Mouse (Mus musculus) heart, adult 2 months (tissue): ENCODE data around the gene Kcnj8. TPM values are rescaled to one million over a fixed set of nuclear protein-coding genes. Genes with fewer than 3 reads are reported as not detected.
A peak's percentile ranks its signal among the peaks of the same experiment; 100 is the strongest.

ENCODE experiments used
- DNase-seq, 2 experiments: peaks; one replicate each; pipeline ENCODE4 v3.0.0; 2021
- H3K27ac ChIP-seq: fragments of 200-600 bp; 2 replicates; pipeline ENCODE4 v1.8.1; 2022
- H3K27me3 ChIP-seq: fragments of 200-500 bp; 2 replicates; pipeline ENCODE4 v1.6.1; 2012; ENCODE audit warnings: mild to moderate bottlenecking, low read length, inconsistent platforms, mixed read lengths; ENCODE audit not compliant: control insufficient read depth, insufficient read depth
- H3K36me3 ChIP-seq: fragments of 200-500 bp; 2 replicates; pipeline ENCODE4 v1.6.1; 2012; ENCODE audit warnings: low read length, inconsistent platforms; ENCODE audit not compliant: control insufficient read depth, insufficient read depth
- H3K4me1 ChIP-seq: fragments of 200-500 bp; 2 replicates; pipeline ENCODE4 v1.6.1; 2011; ENCODE audit warnings: low read length; ENCODE audit not compliant: control insufficient read depth, insufficient read depth
- H3K4me3 ChIP-seq: fragments of 200-600 bp; 2 replicates; pipeline ENCODE4 v1.8.1; 2022
- H3K79me2 ChIP-seq: fragments of 200-500 bp; replicated peaks from 2 replicates; pipeline ENCODE4 v1.6.1; 2012; ENCODE audit warnings: mild to moderate bottlenecking, inconsistent platforms, low read length, moderate library complexity, mixed read lengths; ENCODE audit not compliant: control insufficient read depth, insufficient read depth
- H3K9ac ChIP-seq: fragments of 200-500 bp; 2 replicates; pipeline ENCODE4 v1.6.1; 2012; ENCODE audit warnings: low read depth, mild to moderate bottlenecking, control low read depth, inconsistent platforms, low read length, mixed read lengths
- CTCF ChIP-seq: fragments of 200-600 bp; IDR thresholded peaks from 2 replicates; pipeline ENCODE4 v1.8.1; 2022; ENCODE audit warnings: antibody characterized with exemption, mild to moderate bottlenecking, moderate library complexity
- EP300 ChIP-seq: fragments of 200-500 bp; IDR thresholded peaks from 2 replicates; pipeline ENCODE4 v1.6.1; 2011; ENCODE audit warnings: low read depth, low read length, control low read depth; ENCODE audit not compliant: insufficient read depth
- POLR2A ChIP-seq: fragments of 200-500 bp; IDR thresholded peaks from 2 replicates; pipeline ENCODE4 v1.6.1; 2011; ENCODE audit warnings: mild to moderate bottlenecking, low read depth, low read length, control low read depth; ENCODE audit not compliant: insufficient read depth
- WGBS: fragments of 180-500 bp; shearing (Covaris S2); methylation state at CpG from one replicate; pipeline ENCODE4 v1.1.7; 2018; 5-methylcytosine and 5-hydroxymethylcytosine counted together
- intact Hi-C: fragments of 180-260 bp; cut with DNase I; formaldehyde crosslinking; loops from one replicate; pipeline ENCODE4 v1.15.1; 2025
- long read RNA-seq: library from polyadenylated mRNA; stranded (forward); transcript quantifications from one replicate; pipeline ENCODE4 v2.0.0, GENCODE M21; 2021
- polyA plus RNA-seq: library from polyadenylated mRNA; depleted of rRNA; stranded (reverse); fragments of >200 nt; gene quantifications from 2 replicates; pipeline ENCODE4 v1.2.3, GENCODE M21; 2012; rRNA removed
- total RNA-seq, 2 experiments: library from RNA; stranded (reverse); gene quantifications; 2 replicates each; pipeline ENCODE4 v1.2.3; 2021

The Kcnj8 gene
- 10 to 100 TPM; 21.5 to 23.6 TPM for total RNA-seq
- 32.4 and 46.9 TPM in 2 replicates for polyA plus RNA-seq
- long read RNA-seq, transcript Kcnj8-202 (3 exons, 2,548 nt): major isoform, 38 of 48 reads
- long read RNA-seq, partial matches to known transcripts: 1 of 48 reads
- long read RNA-seq, other reads (novel, unspliced or antisense): 9 of 48 reads

DNA sequence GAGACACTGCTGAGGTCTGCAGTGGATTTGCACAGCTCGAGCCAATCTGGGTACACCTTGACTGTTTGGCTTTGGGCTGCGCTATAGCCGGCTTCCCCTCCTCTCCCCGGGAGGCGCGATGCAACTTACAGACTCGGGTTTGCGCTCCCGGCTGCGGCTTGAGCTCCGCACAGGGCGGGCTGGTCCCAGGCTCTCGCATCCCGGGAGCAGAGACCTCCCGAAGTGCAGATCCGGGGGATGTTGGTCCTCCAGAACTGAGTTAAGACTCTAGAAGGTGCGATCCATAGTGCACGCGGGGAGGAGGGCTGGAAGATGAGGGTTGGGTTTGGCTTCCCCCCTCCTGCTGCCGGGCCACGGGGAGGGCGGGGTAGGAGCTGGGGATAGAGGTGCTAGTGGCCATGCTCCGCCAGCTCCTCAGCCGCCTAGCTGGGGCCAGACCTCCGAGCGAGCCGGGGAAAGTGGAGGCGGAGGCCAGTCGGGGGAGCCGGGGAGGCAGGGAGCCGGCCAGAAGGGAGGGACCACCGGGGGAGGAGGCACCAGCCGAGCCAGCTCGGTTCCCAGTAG, at the start of gene Kcnj8:
Gene Kcnj8 (minus strand): TSS at position 560 of the 564 bp plus-strand sequence.
- peak within 1 kb of the TSS; percentile 56 for H3K4me3 ChIP-seq
- H3K4me1 ChIP-seq: no peaks in the 10 kb centered on the region; the same call in 1 of the 2 replicates
- TF ChIP-seq CTCF: 0 out of 2 replicates have a peak, but pooled peaks have one; percentile 10
- no peak for TF ChIP-seq EP300
- peak; percentile 54 for TF ChIP-seq POLR2A
- peak within 1 kb of the TSS; percentile 43 for H3K9ac ChIP-seq
- peak within 1 kb of the TSS; percentile 70 for H3K27ac ChIP-seq
- 0 out of 2 replicates have a peak, but pooled peaks cover 2% of the 10 kb centered on the region for H3K27me3 ChIP-seq
- WGBS: 1% methylated on average over 33 of the region's 34 CpGs
- DNase-seq: peak; percentile 84 to 87
- H3K79me2 ChIP-seq: no peaks in the 10 kb centered on the region
- intact Hi-C loops: loop anchor here (5.0 kb wide), 2 partner anchors 44 to 166 kb away; no protein-coding TSS in a partner anchor
- no peaks in the 10 kb centered on the region for H3K36me3 ChIP-seq

DNA sequence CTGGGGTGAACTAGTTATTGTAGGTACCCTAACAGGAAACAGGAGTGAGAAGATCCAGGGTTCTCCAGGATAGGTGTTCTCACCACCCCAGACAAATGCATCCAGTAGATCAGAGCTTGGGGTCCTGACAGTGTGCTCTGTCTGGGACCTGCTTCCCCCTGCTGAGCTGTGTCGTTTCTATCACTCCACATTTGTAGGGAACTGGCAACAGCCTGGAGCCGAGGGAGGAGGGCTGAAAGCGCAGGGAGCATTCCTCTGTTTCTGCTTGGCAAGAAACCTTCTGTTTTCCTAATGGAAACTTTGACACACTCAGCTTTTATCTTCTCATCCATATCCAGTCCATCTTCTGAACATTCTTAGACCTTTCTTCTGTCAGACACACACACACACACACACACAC, 45.2 kb upstream of the Kcnj8 start:
- no peak overlapping the region for H3K4me3 ChIP-seq
- no peaks in the 10 kb centered on the region; the same call in 1 of the 2 replicates for H3K4me1 ChIP-seq
- peak; percentile 33 to 53 for DNase-seq
- H3K27me3 ChIP-seq: no peaks in the 10 kb centered on the region
- TF ChIP-seq CTCF (no peak), POLR2A (no peak), EP300 (no peak)
- H3K27ac ChIP-seq: peak overlapping the region; percentile 17; the same call in 1 of the 2 replicates
- H3K9ac ChIP-seq: no peak overlapping the region
- H3K36me3 ChIP-seq: peaks cover 14% of the 10 kb centered on the region
- intact Hi-C loops: loop anchor here (5.0 kb wide), 1 partner anchor 36 kb away; no protein-coding TSS in a partner anchor
- no peaks in the 10 kb centered on the region for H3K79me2 ChIP-seq
- WGBS: 19% methylated on average over 3 of the region's 3 CpGs

- Histone ChIP-seq H3K4me3 (no peak overlapping the region), H3K79me2 (no peaks in the 10 kb centered on the region), H3K27me3 (no peaks in the 10 kb centered on the region), H3K4me1 (no peaks in the 10 kb centered on the region; the same call in 1 of the 2 replicates), H3K36me3 (peaks cover 14% of the 10 kb centered on the region), H3K27ac (peak overlapping the region; percentile 11), H3K9ac (no peak overlapping the region)
- no peak for TF ChIP-seq CTCF
- no peak for TF ChIP-seq POLR2A
- TF ChIP-seq EP300: 0 out of 2 replicates have a peak, but pooled peaks have one; percentile 52
- peak; percentile 30 to 53 for DNase-seq
- 78% methylated on average over 10 of the region's 10 CpGs for WGBS
- intact Hi-C loops: no loop called here
Measured at GRCm38 (mm10) chr6:142614324-142614723, 42.9 kb upstream of the Kcnj8 start.

GRCm38 (mm10) chr6:142612366-142612765, 41.0 kb upstream of the Kcnj8 start:
- Histone ChIP-seq H3K79me2 (no peaks in the 10 kb centered on the region), H3K4me3 (no peak overlapping the region), H3K4me1 (no peaks in the 10 kb centered on the region; the same call in 1 of the 2 replicates), H3K9ac (no peak overlapping the region), H3K27ac (0 out of 2 replicates have a peak overlapping the region, but pooled peaks have one; percentile 15), H3K27me3 (no peaks in the 10 kb centered on the region), H3K36me3 (peaks cover 14% of the 10 kb centered on the region)
- WGBS: 38% methylated on average over 8 of the region's 8 CpGs
- DNase-seq: peak in 1 of 2 experiments; percentile 37
- intact Hi-C loops: no loop called here
- no peak for TF ChIP-seq POLR2A
- TF ChIP-seq EP300: no peak
- TF ChIP-seq CTCF: no peak

DNA sequence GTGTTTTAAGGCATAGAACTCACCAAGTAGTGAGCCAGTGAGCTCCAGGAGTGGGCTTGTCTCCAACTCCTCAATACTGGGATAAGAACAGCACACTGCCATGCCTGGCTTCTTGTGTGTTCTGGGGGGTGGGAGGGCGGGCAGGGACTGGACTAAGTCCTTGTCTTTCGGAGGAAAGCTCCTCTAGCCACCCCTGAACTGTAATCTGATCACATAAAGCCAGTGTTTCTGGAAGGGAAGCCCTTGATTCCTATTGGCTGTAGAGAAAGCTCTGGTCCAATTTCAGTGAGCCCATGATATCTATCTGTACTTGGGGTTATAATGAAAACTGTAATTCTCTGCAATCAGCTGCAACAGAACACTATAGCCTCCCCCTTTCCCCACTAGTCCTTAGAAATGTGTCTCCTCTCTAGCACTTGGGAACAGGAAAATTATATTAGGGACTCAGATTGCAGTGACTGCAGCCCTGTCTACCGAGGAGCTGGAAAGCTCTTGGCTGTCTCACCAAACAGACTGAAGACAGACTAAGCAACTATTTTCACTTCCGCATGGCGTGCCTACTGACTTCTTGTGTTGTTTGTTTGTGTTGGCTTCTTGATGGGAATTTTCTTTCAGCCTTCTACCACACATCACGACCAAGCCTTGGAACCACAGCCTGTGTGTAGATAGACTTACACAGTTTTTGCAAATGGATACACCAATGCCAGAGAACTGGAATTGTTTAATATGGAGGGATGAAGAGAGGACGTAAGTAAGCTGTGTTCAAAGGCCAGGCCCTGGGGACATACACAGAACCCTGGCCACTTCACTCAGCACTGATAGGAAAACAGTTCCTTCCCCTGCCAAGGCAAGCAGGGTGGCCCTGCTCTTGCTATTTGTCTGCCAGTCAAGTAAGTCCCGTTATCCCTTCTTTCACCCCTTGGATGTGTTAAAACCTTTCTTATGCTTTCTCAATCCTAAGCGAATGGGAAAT, 38.3 kb upstream of the Kcnj8 start:
- Histone ChIP-seq H3K36me3 (peaks cover 17% of the 10 kb centered on the region), H3K4me1 (no peaks in the 10 kb centered on the region; the same call in 1 of the 2 replicates), H3K27me3 (no peaks in the 10 kb centered on the region), H3K27ac (no peak overlapping the region; the same call in 1 of the 2 replicates), H3K4me3 (no peak overlapping the region), H3K79me2 (no peaks in the 10 kb centered on the region), H3K9ac (no peak overlapping the region; the same call in 1 of the 2 replicates)
- intact Hi-C loops: loop anchor here (5.0 kb wide), 1 partner anchor 38 kb away; no protein-coding TSS in a partner anchor
- TF ChIP-seq POLR2A: no peak
- TF ChIP-seq EP300: no peak
- no peak for TF ChIP-seq CTCF
- 61% methylated on average over 9 of the region's 9 CpGs for WGBS
- DNase-seq: peak in 1 of 2 experiments; percentile 18
